Mouse (Mus musculus): Measurements from ENCODE around the gene A730009L09Rik.

The A730009L09Rik gene

GRCm38 (mm10) chr16:84559569-84560278, 44.8 kb downstream of the A730009L09Rik start:
- in situ Hi-C loops (cut with MboI; ENCODE audit: low sequenced_read_pairs), result no loop called here

DNA sequence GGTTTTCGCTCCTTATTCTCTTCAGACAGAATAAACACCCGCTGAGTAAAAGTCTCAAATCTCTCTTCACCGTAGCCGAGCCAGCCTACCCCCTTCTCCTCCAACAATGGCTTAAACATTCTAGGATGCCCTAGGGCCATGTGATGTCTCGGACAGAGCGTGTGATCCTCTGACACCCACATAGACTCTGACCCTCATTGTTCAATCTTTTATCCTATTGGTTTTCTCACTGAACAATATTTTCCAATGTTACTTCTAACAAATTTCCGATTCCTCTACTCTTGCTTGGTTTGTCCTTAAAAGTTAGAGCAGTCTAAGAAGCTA, 45.3 kb downstream of the A730009L09Rik start:
- in situ Hi-C loops (cut with MboI; ENCODE audit: low sequenced_read_pairs), result no loop called here
